Mouse (Mus musculus): ENCODE measurements at regions not wholly inside any gene's neighbourhood (a gene's known extent, or its start where the extent isn't known, plus 50 kb on each side); places are given as distances from the start of the nearest gene placed in this dataset.
"Not testable (repeated sequence)": the region's sequence is repeated elsewhere in the genome, so short reads cannot be mapped to it uniquely, and the experiment has no call there.

DNA sequence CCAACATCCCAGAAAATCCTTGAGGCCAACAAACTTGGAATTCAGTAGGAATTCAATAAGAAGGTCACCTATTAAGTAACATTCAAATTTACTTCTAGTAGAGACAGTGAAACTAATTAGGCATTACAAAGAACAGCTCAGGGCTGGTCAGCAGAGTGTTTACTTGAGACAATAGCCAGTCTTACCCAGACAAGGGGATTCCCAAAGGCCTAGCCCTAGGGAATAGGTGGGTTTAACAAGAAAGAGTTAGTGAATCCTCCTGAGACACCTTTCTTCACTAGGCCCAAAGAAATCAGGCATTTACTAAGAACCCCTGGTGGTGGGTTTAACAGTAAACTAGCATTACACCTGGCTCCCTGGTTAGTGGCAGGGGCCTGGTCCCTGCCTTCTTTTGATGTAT is 597.7 kb upstream of the Cdh9 start:
- Histone ChIP-seq H3K4me3 (replicated peaks) (no peak overlapping the region), H3K27ac (no peak overlapping the region), H3K4me2 (replicated peaks) (no peak overlapping the region), H3K27me3 (no peaks in the 10 kb centered on the region), H3K4me1 (replicated peaks) (no peaks in the 10 kb centered on the region), H3K36me3 (no peaks in the 10 kb centered on the region), H3K9me3 (no peaks in the 10 kb centered on the region), H3K9ac (replicated peaks) (no peak overlapping the region)
- ATAC-seq = no peak

DNA sequence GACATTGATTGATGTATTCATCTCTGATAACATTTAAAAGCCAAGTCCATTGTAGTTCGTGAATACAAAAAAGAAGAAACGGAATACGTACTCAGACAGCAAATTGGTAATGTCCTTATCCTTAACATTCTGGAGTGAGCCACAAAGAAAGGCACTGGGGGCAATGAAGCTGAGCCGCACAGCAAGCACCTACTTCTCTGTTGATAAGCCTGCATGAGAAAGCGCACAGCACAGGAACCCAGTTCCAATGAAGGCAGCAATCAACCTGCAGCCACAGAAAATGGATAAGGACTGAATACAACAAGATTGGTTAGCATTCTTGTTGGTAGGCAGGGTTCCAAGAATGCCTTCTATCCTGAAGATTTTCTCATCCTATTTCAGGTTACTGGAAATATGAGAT is 570.4 kb upstream of the Cdh9 start:
- H3K27me3 ChIP-seq = no peaks in the 10 kb centered on the region
- H3K9ac ChIP-seq (replicated peaks) = no peak overlapping the region
- no peak overlapping the region for H3K4me2 ChIP-seq (replicated peaks)
- H3K27ac ChIP-seq = no peak overlapping the region
- no peaks in the 10 kb centered on the region for H3K36me3 ChIP-seq
- H3K4me1 ChIP-seq (replicated peaks) = no peaks in the 10 kb centered on the region
- 50% methylated on average over 5 of the region's 5 CpGs for WGBS
- no peak overlapping the region for H3K4me3 ChIP-seq (replicated peaks)
- peak; percentile 60; the same call in 1 of the 2 replicates for ATAC-seq
- H3K9me3 ChIP-seq = no peaks in the 10 kb centered on the region

DNA sequence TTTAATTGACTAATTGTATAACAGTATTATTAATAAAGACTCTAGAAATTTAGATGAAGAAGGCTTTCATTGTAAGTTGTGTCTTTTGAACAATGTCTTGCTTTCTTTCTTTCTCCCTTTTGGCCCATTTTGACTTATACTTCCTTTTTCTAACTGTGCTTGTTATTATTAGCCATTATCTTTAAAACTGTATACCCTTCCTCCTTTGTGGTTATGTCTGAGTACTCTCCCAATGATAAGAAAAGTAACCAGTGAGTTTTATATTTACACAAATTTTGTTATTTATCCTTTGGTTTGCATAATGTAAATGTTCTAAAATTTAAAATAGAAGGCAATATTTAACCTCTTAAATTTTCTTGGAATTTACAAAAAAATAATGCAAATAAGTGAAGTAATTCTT is 564.6 kb upstream of the Cdh9 start:
- no peak overlapping the region for H3K4me2 ChIP-seq (replicated peaks)
- no peak overlapping the region for H3K9ac ChIP-seq (replicated peaks)
- H3K27me3 ChIP-seq = no peaks in the 10 kb centered on the region
- ATAC-seq = no peak
- no peak overlapping the region for H3K4me3 ChIP-seq (replicated peaks)
- no peaks in the 10 kb centered on the region for H3K36me3 ChIP-seq
- no peaks in the 10 kb centered on the region for H3K4me1 ChIP-seq (replicated peaks)
- no peak overlapping the region for H3K27ac ChIP-seq
- H3K9me3 ChIP-seq = no peaks in the 10 kb centered on the region

DNA sequence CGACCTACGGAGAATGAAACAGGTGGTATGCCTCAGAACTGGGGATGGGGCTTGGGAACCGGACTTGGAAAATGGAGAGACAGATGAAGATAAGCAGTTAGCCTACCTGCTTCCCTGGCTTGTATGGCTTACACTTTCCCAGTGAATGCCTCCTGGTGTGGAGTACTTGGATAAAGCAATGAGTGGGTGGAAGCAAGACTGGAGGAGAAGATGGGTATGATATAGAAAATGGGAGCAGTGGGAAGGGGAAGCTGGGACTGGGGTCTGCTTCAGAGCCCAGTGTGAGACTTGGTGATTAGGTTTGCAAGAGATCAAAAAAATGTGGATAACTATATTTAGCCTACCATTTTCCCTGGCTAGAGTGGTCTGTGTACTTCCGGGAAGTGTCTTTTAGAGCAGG is 515.2 kb upstream of the Cdh9 start:
- Histone ChIP-seq H3K4me1 (replicated peaks) (no peaks in the 10 kb centered on the region), H3K9me3 (no peaks in the 10 kb centered on the region), H3K4me2 (replicated peaks) (no peak overlapping the region), H3K4me3 (replicated peaks) (no peak overlapping the region), H3K27me3 (no peaks in the 10 kb centered on the region), H3K27ac (no peak overlapping the region), H3K9ac (replicated peaks) (no peak overlapping the region), H3K36me3 (no peaks in the 10 kb centered on the region)
- 98% methylated on average over 4 of the region's 4 CpGs for WGBS
- no peak for ATAC-seq

DNA sequence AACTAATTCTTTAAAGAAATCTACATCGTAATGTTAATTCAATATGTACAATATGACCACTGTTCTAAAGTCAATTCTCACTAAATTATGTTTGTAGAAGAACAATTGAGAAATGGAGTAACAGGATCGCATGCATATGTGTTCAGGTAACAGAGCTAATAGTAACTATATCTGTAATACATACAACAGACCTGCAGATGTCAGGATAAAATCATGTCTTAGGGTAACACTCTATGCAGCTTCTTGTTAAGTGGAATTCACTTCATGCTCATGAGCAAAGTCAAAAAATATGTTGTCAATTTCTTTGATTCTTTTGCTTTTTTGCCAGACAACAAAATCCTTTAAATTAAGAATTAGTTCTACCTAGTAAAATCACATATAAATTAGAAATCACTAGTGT is 506.9 kb upstream of the Cdh9 start:
- Histone ChIP-seq H3K27ac (no peak overlapping the region), H3K9ac (replicated peaks) (no peak overlapping the region), H3K4me2 (replicated peaks) (no peak overlapping the region), H3K27me3 (no peaks in the 10 kb centered on the region), H3K4me1 (replicated peaks) (no peaks in the 10 kb centered on the region), H3K4me3 (replicated peaks) (no peak overlapping the region), H3K36me3 (no peaks in the 10 kb centered on the region), H3K9me3 (no peaks in the 10 kb centered on the region)
- WGBS = 89% methylated on average over 2 of the region's 2 CpGs
- no peak for ATAC-seq

DNA sequence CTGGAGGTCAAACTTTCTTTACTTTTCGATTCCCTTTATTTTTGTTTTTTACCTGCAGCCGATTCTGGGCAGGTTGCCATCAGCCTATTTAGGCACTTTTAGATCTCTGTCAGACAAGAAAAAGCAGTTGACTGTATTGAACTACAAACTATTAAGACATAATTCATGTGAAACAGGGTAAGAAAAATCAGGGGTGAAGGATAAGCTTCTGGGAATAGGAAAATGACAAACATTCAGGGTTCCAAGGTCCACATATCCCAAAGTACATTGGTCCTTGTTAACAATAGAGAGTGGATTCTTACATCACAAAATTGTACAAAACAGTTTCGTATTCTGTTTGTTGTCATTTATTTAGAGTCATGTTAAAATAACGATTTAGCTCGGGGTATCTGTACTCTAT is 480.0 kb upstream of the Cdh9 start:
- WGBS = 86% methylated on average over 5 of the region's 5 CpGs
- no peak for ATAC-seq
- H3K9ac ChIP-seq (replicated peaks) = no peak overlapping the region

DNA sequence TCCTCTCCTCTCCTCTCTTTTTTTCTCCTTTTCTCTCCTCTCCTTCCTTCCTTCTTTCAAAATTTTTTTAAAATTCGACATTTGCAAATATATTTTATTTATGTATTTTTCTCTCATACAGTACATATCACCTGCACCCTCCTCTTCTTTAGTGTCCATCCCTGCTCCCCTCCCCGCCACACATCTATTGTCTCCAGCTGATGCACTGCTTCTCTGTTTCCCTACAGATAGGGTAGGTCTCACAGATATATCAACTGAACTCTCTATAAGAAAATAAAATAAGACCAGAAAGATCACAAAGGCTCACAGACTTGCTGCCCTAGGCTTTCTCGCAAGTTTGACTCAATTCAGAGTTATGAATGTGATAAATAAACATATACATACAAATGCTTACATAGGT is 443.4 kb upstream of the Cdh9 start:
- Histone ChIP-seq H3K4me2 (replicated peaks) (no peak overlapping the region), H3K36me3 (no peaks in the 10 kb centered on the region), H3K9me3 (no peaks in the 10 kb centered on the region), H3K9ac (replicated peaks) (no peak overlapping the region), H3K27ac (no peak overlapping the region), H3K4me1 (replicated peaks) (no peaks in the 10 kb centered on the region), H3K4me3 (replicated peaks) (no peak overlapping the region), H3K27me3 (no peaks in the 10 kb centered on the region)
- no peak for ATAC-seq
- WGBS = 77% methylated on average over 3 of the region's 3 CpGs

More for the DNA sequence above, 480.0 kb upstream of the Cdh9 start:
- Histone ChIP-seq H3K4me1 (replicated peaks) (no peaks in the 10 kb centered on the region), H3K27ac (no peak overlapping the region), H3K9me3 (no peaks in the 10 kb centered on the region), H3K27me3 (no peaks in the 10 kb centered on the region), H3K36me3 (no peaks in the 10 kb centered on the region), H3K4me3 (replicated peaks) (no peak overlapping the region), H3K4me2 (replicated peaks) (no peak overlapping the region)

DNA sequence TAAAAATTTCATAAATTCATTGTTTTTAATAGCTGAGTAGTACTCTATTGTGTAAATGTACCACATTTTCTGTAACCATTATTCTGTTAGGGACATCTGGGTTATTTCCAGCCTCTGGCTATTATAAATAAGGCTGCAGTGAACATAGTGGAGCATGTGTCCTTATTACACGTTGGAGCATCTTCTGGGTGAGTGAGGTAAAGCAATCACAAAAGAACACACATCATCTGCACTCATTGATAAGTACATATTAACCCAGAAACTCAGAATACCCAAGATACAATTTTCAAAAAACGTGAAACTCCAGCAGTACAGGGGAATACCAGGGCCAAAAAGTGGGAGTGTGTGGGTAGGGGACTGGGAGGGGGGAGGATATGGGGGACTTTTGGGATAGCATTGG is 434.0 kb upstream of the Cdh9 start:
- ATAC-seq; H3K4me1 ChIP-seq (replicated peaks); H3K27ac ChIP-seq; H3K27me3 ChIP-seq; H3K9ac ChIP-seq (replicated peaks); H3K36me3 ChIP-seq; H3K4me3 ChIP-seq (replicated peaks); H3K4me2 ChIP-seq (replicated peaks); H3K9me3 ChIP-seq: not testable (repeated sequence)
- 80% methylated on average over 2 of the region's 2 CpGs for WGBS

DNA sequence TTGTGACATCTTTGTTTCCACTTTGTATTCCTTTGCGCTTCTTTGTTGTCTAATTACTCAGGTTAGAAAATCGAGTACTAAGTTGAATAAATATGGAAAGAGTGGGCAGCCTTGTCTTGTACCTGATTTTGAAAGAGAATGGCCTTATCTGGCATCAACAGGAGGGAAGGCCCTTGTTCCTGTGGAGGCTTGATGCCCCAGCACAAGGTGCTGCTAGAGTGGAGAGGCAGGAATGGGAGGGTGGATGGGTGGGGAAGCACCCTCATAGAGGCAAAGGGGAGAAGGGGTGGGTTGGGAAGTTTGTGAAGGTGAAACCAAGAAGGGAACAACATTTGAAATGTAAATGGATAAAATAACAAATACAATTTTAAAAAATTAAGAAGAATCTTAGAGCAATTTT is 418.9 kb upstream of the Cdh9 start:
- Histone ChIP-seq H3K4me3 (replicated peaks) (no peak overlapping the region), H3K9ac (replicated peaks) (no peak overlapping the region), H3K4me1 (replicated peaks) (no peaks in the 10 kb centered on the region), H3K36me3 (no peaks in the 10 kb centered on the region), H3K9me3 (no peaks in the 10 kb centered on the region), H3K27me3 (no peaks in the 10 kb centered on the region), H3K27ac (no peak overlapping the region), H3K4me2 (replicated peaks) (no peak overlapping the region)
- no peak for ATAC-seq
- 91% methylated on average over 2 of the region's 2 CpGs for WGBS

DNA sequence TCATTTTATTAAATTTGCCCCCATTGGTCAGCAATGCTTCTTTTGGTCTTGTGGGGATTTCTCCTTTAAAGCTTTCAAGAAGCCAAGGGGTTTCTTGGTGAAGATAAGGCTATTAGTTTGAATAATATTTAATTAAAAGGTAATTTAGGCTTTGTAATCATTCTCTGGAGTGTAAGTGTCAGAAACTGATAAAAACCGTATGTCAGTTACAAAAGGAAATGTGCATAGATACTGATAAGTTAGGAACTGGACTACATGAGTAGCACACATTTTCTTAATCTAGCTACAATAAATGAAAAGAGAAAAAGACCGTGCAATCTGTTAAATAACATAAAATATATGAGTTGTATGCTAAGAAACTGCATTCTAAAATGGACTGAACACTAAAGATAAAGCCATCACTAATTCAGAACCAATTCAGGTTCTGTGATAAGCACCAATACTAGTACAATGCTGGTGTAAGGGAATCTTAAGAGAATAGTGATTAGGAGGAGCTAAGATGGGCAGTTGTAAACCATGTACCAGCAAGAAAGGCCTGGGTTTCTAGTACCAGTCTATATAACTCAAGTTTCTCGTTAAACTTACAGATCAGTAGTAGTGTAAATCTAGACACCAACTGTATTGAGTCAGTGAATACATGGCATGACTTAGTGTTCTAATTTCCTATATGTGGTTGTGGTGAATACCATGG is 416.5 kb upstream of the Cdh9 start:
- Histone ChIP-seq H3K4me2 (replicated peaks) (no peak overlapping the region), H3K27ac (no peak overlapping the region), H3K4me3 (replicated peaks) (no peak overlapping the region), H3K27me3 (no peaks in the 10 kb centered on the region), H3K9ac (replicated peaks) (no peak overlapping the region), H3K9me3 (no peaks in the 10 kb centered on the region), H3K36me3 (no peaks in the 10 kb centered on the region), H3K4me1 (replicated peaks) (no peaks in the 10 kb centered on the region)
- no peak for ATAC-seq
- WGBS = 80% methylated on average over 3 of the region's 3 CpGs

DNA sequence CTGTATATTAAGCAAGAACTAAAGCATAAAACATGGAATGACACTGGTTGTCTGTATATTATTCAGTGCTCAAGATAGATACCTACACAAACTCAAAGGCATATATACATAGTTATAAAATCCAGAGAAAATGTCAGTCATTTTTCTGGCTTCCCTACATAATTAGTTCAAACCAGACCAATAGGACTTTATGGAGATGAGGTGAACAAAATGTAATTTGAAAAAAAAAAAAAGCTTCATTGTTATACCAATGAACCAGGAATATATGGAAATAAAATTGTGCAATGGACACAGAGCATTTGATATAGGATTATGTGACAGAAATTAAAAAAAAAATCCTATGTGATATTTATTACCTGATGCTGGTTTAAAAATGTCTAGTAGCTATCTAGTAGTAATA is 415.8 kb upstream of the Cdh9 start:
- no peaks in the 10 kb centered on the region for H3K27me3 ChIP-seq
- H3K27ac ChIP-seq = no peak overlapping the region
- no peaks in the 10 kb centered on the region for H3K36me3 ChIP-seq
- H3K9ac ChIP-seq (replicated peaks) = no peak overlapping the region
- no peaks in the 10 kb centered on the region for H3K9me3 ChIP-seq
- H3K4me3 ChIP-seq (replicated peaks) = no peak overlapping the region
- no peak for ATAC-seq
- no peak overlapping the region for H3K4me2 ChIP-seq (replicated peaks)
- no peaks in the 10 kb centered on the region for H3K4me1 ChIP-seq (replicated peaks)

DNA sequence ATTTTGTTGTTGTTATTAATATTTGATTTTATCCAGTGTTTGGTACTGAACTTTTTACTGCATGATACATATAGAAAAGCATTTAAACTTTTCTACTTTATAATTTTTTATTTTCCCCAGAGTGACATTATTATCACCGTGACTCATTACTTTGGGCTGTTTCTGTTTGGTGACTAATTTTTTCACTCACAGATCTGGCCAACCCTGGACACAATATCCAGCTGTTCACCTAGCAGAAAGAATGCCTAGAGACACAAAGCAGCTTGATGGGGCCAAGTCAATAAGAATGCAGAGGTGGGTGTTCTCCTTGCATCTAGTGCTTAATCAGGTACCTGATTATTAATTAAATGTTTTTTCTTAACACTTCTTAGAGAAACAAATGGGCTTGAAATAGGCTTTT is 414.7 kb upstream of the Cdh9 start:
- Histone ChIP-seq H3K27ac (no peak overlapping the region), H3K9ac (replicated peaks) (no peak overlapping the region), H3K4me1 (replicated peaks) (no peaks in the 10 kb centered on the region), H3K27me3 (no peaks in the 10 kb centered on the region), H3K4me3 (replicated peaks) (no peak overlapping the region), H3K9me3 (no peaks in the 10 kb centered on the region), H3K36me3 (no peaks in the 10 kb centered on the region), H3K4me2 (replicated peaks) (no peak overlapping the region)
- ATAC-seq = no peak
- WGBS = 86% methylated on average over 1 of the region's 1 CpGs

DNA sequence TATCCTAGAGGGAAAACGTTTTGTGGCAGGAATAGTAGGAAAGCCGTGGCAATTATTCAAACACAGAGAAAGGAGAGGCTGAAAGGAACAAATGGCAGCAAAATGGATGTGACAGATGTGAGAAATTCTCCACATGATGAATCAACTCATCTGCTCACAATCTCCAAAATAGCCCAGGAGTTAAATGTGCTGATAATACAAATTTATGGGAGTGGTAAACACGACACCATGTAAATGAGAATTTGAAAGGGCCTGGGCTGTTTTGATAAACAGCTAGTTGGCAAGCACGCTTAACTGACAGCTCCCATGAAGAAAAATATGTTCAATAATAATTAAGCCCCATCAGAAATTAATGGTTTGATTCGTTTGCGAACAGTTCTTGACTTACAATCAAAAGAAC is 413.9 kb upstream of the Cdh9 start:
- no peak overlapping the region for H3K4me3 ChIP-seq (replicated peaks)
- no peak overlapping the region for H3K27ac ChIP-seq
- H3K9me3 ChIP-seq = no peaks in the 10 kb centered on the region
- no peak for ATAC-seq
- no peaks in the 10 kb centered on the region for H3K27me3 ChIP-seq
- no peak overlapping the region for H3K9ac ChIP-seq (replicated peaks)
- 75% methylated on average over 6 of the region's 6 CpGs for WGBS
- no peak overlapping the region for H3K4me2 ChIP-seq (replicated peaks)
- H3K4me1 ChIP-seq (replicated peaks) = no peaks in the 10 kb centered on the region
- no peaks in the 10 kb centered on the region for H3K36me3 ChIP-seq

All from midbrain, embryonic 13.5 days (tissue).